Mouse (Mus musculus) stomach, embryonic 15.5 days (tissue): ENCODE data around the gene Tacc2. TPM values are rescaled to one million over a fixed set of nuclear protein-coding genes. Genes with fewer than 3 reads are reported as not detected.
"Not testable (repeated sequence)": the region's sequence is repeated elsewhere in the genome, so short reads cannot be mapped to it uniquely, and the experiment has no call there.

Experiments
- ATAC-seq: fragments of 200-750 bp; cut with Nextera tagmentation; 2 replicates; pipeline ENCODE4 v1.8.0; 2017; ENCODE audit warnings: low read depth, moderate number of reproducible peaks, moderate TSS enrichment; ENCODE audit not compliant: insufficient read depth, low FRiP score
- H3K27ac ChIP-seq: fragments of 300-500 bp; sonication (generic); 2 replicates; pipeline ENCODE4 v1.5.1; 2015; ENCODE audit warnings: mild to moderate bottlenecking, inconsistent platforms
- H3K27me3 ChIP-seq: fragments of 300-500 bp; sonication (generic); replicated peaks from 2 replicates; pipeline ENCODE4 v1.6.1; 2015; ENCODE audit warnings: inconsistent platforms
- H3K36me3 ChIP-seq: fragments of 300-500 bp; sonication (generic); 2 replicates; pipeline ENCODE4 v1.6.1; 2015; ENCODE audit warnings: inconsistent platforms
- H3K4me1 ChIP-seq: fragments of 300-500 bp; sonication (generic); 2 replicates; pipeline ENCODE4 v1.6.1; 2015; ENCODE audit warnings: inconsistent platforms
- H3K4me2 ChIP-seq: fragments of 300-500 bp; sonication (generic); 2 replicates; pipeline ENCODE4 v1.6.1; 2015; ENCODE audit warnings: mild to moderate bottlenecking, inconsistent platforms
- H3K4me3 ChIP-seq: fragments of 300-500 bp; sonication (generic); replicated peaks from 2 replicates; pipeline ENCODE4 v1.5.1; 2015; ENCODE audit warnings: inconsistent platforms
- H3K9ac ChIP-seq: fragments of 300-500 bp; sonication (generic); 2 replicates; pipeline ENCODE4 v1.6.1; 2015; ENCODE audit warnings: inconsistent platforms
- H3K9me3 ChIP-seq: fragments of 300-500 bp; sonication (generic); 2 replicates; pipeline ENCODE4 v1.6.1; 2016; ENCODE audit warnings: inconsistent platforms
- WGBS: fragments of 180-500 bp; shearing (Covaris S2); methylation state at CpG from one replicate; pipeline ENCODE4 v1.1.7; 2015; 5-methylcytosine and 5-hydroxymethylcytosine counted together
- polyA plus RNA-seq: library from polyadenylated mRNA; unstranded; fragments of >200 nt; fragmentation: Nextera tagmentation; extraction: Ambion mirVana; gene quantifications from 2 replicates; pipeline ENCODE4 v1.2.1, GENCODE M21; 2015

The Tacc2 gene
- polyA plus RNA-seq, 1 experiment from 2014 or later: 21.4 TPM

DNA sequence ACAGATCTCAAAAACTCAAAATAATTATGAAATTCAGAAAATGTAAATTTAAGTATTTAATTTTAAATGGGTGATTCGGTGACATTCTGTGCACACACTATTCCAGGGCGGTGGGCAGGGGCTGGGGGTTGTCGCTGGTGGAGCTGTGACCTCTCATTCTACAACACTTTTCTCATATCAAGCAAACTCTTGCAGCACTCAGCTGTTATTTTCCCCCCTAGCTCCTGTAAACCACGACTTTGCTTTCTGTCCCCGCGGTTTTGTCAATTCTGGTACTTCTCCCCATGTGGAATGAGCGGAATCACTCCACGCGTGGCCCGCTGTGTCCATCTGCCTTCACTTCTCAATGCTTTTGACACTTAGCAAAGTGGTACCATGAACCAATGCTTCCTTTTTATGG, 3.5 kb upstream of the Tacc2 start:
- no peak overlapping the region for H3K4me3 ChIP-seq
- H3K4me2 ChIP-seq: no peak overlapping the region
- H3K27me3 ChIP-seq: no peaks in the 10 kb centered on the region
- peak overlapping the region; percentile 78; the same call in 1 of the 2 replicates for H3K27ac ChIP-seq
- 92% methylated on average over 10 of the region's 10 CpGs for WGBS
- ATAC-seq: no peak
- H3K9ac ChIP-seq: no peak overlapping the region
- H3K36me3 ChIP-seq: no peaks in the 10 kb centered on the region
- 0 out of 2 replicates have a peak, but pooled peaks cover 10% of the 10 kb centered on the region for H3K4me1 ChIP-seq
- H3K9me3 ChIP-seq: no peaks in the 10 kb centered on the region

DNA sequence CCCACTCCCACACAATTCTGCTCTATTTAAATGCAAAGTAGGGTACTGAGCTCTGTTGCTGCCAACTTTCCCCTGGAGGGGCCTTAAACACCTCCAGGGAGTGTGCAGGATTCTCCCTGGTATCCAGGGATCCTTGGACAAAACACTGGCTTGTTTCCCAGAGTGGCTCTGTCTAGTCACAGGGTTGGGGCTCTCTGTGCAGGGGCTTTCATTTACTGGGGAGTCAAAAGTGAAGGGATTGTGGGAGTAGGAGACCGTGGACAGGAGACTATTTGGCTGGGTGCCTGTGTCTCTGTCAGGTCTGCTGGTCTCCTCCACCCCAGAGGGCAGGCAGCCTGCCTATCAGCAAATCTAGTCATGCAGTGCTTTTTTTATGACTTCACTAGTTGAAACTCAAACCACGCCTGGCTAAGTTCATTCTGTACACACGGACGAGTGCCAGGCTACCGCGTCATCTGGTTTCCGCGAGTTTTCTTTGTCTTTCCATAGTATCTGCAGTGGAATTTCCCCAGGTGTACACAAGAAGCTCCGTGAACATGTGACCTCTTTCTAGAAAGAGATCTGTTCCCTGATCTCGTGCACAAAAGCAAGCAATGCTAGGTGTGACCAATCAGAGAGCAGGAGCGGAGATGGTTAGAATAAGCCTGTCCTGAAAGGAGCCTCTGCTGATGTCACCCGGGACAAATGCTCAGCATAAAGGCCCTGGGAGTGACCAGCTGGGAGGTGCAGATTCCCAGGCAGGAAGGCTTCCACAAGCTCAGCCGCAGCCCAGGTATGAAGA, 2.8 kb upstream of the Tacc2 start:
- peak overlapping the region; percentile 35 for H3K4me2 ChIP-seq
- no peaks in the 10 kb centered on the region for H3K27me3 ChIP-seq
- H3K4me1 ChIP-seq: 0 out of 2 replicates have a peak, but pooled peaks cover 6% of the 10 kb centered on the region
- peak overlapping the region; percentile 78 for H3K27ac ChIP-seq
- peak; percentile 76 for ATAC-seq
- whole genome bisulfite sequencing: 42% methylated on average over 13 of the region's 13 CpGs
- H3K9ac ChIP-seq: no peak overlapping the region
- H3K36me3 ChIP-seq: no peaks in the 10 kb centered on the region
- H3K4me3 ChIP-seq: no peak overlapping the region
- no peaks in the 10 kb centered on the region for H3K9me3 ChIP-seq

DNA sequence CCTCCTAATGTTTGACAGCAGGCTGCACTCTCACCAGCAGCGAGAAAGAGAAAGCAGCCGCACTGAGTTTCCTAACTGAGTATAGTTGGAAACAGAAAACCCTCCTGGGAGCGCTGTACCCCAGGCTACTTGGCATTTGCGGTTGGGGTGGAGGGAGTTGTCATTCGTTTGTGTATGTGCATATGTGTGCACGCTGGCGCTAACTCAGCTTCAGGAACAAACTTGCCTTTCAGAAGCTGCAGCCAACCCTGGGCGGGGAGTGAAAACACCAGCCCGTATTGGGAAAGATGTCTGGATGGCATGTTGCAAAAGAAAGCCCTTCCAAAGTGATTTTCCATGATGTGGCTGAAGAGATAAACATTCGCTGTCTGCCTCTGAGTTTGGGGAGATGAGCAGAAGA, 257 bp upstream of the Tacc2 start:
- Histone ChIP-seq H3K4me2 (peak overlapping the region; percentile 52), H3K9me3 (no peaks in the 10 kb centered on the region), H3K4me3 (peak overlapping the region; percentile 26), H3K27ac (peak overlapping the region; percentile 57; the same call in 1 of the 2 replicates), H3K4me1 (0 out of 2 replicates have a peak, but pooled peaks cover 6% of the 10 kb centered on the region), H3K36me3 (no peaks in the 10 kb centered on the region), H3K9ac (peak overlapping the region; percentile 32; the same call in 1 of the 2 replicates), H3K27me3 (no peaks in the 10 kb centered on the region)
- 17% methylated on average over 10 of the region's 10 CpGs for WGBS
- no peak for ATAC-seq

DNA sequence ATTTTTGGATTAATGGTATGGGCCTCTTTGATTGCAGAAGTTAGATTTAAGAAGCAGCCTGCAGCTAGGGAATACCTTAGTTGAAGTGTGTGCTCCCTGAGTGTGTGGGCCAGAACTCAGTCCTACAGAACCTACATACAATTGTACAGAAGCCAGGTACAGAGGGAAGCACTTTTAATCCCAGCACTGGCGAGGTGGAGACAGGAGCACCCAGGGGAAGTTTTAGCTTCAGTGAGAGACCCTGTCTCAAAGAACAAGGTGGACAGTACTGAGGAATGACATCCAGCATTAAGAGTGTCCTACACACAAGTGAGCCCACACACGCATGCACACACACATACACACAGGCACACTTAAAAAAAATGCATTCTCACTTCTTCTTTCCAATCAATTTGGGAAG, 828 bp downstream of the Tacc2 start:
- Histone ChIP-seq H3K27me3 (no peaks in the 10 kb centered on the region), H3K4me3 (no peak overlapping the region), H3K4me2 (no peak overlapping the region), H3K27ac (peak overlapping the region; percentile 37; the same call in 1 of the 2 replicates), H3K36me3 (no peaks in the 10 kb centered on the region), H3K9me3 (no peaks in the 10 kb centered on the region), H3K4me1 (0 out of 2 replicates have a peak, but pooled peaks cover 6% of the 10 kb centered on the region), H3K9ac (no peak overlapping the region)
- WGBS: 89% methylated on average over 2 of the region's 2 CpGs
- ATAC-seq: no peak

DNA sequence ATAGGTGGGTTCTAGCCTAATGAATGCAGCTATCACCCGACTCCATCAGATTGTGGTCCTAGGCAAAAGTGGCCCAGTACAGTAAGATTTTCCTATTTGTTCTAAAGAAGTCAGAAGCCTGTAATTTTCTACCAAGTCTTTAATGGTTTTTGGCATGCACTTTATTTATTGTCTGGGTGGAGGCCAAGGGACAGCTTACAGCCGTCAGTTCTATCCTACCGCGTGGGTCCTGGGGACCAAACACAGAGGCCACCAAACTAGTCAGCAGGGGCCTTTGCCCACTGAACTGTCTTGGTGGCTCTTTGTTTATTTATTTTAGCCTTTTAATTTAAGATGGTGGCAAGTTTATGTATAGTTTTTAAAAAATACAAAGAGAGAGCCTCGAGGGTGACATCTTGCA, 1.4 kb downstream of the Tacc2 start:
- no peak for ATAC-seq
- Histone ChIP-seq H3K9me3 (no peaks in the 10 kb centered on the region), H3K4me1 (0 out of 2 replicates have a peak, but pooled peaks cover 6% of the 10 kb centered on the region), H3K27me3 (no peaks in the 10 kb centered on the region), H3K9ac (no peak overlapping the region), H3K36me3 (no peaks in the 10 kb centered on the region), H3K4me2 (no peak overlapping the region), H3K27ac (no peak overlapping the region), H3K4me3 (no peak overlapping the region)
- WGBS: 52% methylated on average over 5 of the region's 5 CpGs

DNA sequence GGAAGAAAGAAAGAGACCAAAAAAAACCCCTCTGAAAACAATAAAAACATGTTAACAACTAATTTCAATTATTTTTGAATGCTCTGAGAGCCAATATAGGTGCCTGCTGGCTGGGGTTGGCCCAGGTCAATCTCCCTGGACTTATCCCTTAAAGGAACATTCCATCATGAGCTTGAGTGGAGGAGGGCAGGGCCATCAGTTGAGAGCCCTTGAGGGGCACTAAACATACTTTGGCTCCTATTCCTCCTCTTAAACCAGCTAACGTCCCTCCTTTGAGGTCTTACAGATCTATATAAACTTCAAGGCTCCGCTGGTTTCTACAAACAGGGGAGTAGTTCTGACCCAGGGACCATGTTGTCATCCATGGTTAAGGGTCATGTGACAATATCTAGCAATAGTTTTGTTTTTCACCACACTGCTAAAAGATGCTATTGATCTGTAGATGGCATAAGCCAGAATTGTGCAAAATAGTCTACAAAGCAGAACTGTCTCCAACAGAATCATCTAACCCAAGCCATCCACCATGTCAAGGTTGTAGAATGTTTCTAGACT, 9.4 kb downstream of the Tacc2 start:
- H3K9ac ChIP-seq: no peak overlapping the region
- no peaks in the 10 kb centered on the region for H3K9me3 ChIP-seq
- H3K4me3 ChIP-seq: no peak overlapping the region
- H3K4me2 ChIP-seq: no peak overlapping the region
- no peaks in the 10 kb centered on the region for H3K27me3 ChIP-seq
- no peak overlapping the region for H3K27ac ChIP-seq
- no peak for ATAC-seq
- H3K4me1 ChIP-seq: 0 out of 2 replicates have a peak, but pooled peaks cover 4% of the 10 kb centered on the region
- H3K36me3 ChIP-seq: no peaks in the 10 kb centered on the region
- 71% methylated on average over 2 of the region's 2 CpGs for WGBS

DNA sequence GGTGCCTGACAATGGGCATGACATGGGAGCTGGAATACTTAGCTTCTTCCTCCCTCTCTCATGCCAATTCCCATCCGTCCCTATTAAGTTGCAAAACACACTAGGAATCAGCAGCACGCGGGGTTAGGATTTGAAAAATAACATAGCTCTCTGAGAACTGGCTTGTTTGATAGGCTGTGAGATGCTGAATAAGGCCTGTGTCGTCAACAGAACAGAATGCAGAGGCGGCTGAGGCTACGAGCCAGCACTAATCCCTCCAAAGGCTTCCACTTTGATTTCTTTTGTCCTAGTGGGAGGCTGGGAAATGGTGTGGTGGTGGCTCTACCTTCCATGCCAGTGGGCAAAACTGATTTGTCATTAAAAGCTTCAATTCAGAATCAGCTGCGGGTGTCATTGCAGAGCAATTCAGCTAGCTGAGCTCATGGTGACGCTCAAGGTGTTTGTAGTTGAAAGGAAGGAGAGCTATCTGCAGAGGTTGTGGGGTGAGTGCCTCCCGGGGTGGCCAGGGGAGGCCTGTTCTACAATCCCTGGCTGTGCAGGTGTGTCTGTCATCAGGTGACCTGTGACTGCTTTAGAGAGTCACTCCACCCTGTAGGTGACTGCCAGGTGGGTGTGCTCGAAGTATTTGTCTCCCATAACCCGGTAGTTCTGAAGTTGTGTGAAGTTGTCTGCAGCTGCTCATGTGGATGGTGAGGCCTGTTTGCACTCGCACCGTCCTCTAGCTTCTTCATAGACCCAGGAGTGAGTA, 13.0 kb downstream of the Tacc2 start:
- H3K4me2 ChIP-seq: no peak overlapping the region
- H3K4me3 ChIP-seq: no peak overlapping the region
- 54% methylated on average over 13 of the region's 13 CpGs for WGBS
- peak overlapping the region; percentile 32 for H3K27ac ChIP-seq
- ATAC-seq: no peak
- H3K9ac ChIP-seq: no peak overlapping the region
- H3K4me1 ChIP-seq: 0 out of 2 replicates have a peak, but pooled peaks cover 4% of the 10 kb centered on the region
- H3K27me3 ChIP-seq: no peaks in the 10 kb centered on the region
- no peaks in the 10 kb centered on the region for H3K9me3 ChIP-seq
- H3K36me3 ChIP-seq: no peaks in the 10 kb centered on the region

DNA sequence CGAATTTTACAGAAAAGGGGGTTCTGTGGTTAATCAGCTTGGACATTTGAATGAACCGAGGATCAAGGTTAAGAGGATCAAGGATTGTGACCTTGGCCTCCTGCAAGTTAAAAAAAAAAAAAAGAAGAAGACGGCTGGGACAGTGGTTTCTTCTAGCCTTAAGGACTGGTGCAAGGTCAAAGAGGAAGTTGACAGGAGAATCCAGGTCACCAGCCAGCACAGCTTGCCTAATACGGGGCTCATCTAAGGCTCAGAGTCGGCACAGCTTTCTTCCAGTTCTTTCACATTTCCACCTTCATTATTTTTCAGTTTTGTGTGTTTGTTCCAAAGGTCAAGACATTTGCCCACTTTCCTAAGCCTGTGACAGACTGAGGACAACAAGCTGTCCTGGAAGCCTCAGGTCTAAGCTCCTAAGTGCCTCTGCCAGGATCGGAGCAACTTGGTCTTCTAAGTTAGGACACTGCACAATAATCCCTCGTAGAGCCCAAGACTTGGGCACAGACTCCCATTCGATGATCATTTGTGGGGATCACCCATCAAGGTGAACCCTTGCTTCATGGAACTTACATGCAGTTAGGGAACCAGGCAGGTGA, 13.7 kb downstream of the Tacc2 start:
- H3K4me2 ChIP-seq: no peak overlapping the region
- no peaks in the 10 kb centered on the region for H3K27me3 ChIP-seq
- no peak overlapping the region for H3K4me3 ChIP-seq
- no peak for ATAC-seq
- H3K9me3 ChIP-seq: no peaks in the 10 kb centered on the region
- WGBS: 57% methylated on average over 8 of the region's 8 CpGs
- H3K36me3 ChIP-seq: no peaks in the 10 kb centered on the region
- H3K27ac ChIP-seq: peak overlapping the region; percentile 32; the same call in 1 of the 2 replicates
- H3K4me1 ChIP-seq: 0 out of 2 replicates have a peak, but pooled peaks cover 4% of the 10 kb centered on the region
- H3K9ac ChIP-seq: no peak overlapping the region

DNA sequence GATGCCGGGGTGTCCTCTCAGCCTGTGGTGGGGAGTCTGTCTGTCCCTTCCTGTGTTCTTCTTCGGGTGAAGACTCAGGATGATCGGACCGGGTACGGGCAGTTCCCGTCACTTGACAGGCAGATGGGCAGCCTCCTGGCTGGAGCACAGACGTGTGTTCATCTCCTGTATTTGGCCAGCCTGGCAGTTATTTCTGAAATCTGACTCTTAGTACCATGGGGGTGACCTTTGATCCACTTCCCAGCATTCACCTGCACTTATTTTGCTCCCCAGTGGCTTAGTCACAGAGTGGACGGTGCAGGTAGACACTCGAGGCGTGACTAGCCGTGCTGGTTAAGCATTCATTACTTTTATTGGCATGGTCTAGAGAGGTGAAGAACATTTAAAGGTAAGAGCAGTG, 15.7 kb downstream of the Tacc2 start:
- ATAC-seq: peak; percentile 29; the same call in 1 of the 2 replicates
- H3K36me3 ChIP-seq, H3K9me3 ChIP-seq: not testable (repeated sequence)

DNA sequence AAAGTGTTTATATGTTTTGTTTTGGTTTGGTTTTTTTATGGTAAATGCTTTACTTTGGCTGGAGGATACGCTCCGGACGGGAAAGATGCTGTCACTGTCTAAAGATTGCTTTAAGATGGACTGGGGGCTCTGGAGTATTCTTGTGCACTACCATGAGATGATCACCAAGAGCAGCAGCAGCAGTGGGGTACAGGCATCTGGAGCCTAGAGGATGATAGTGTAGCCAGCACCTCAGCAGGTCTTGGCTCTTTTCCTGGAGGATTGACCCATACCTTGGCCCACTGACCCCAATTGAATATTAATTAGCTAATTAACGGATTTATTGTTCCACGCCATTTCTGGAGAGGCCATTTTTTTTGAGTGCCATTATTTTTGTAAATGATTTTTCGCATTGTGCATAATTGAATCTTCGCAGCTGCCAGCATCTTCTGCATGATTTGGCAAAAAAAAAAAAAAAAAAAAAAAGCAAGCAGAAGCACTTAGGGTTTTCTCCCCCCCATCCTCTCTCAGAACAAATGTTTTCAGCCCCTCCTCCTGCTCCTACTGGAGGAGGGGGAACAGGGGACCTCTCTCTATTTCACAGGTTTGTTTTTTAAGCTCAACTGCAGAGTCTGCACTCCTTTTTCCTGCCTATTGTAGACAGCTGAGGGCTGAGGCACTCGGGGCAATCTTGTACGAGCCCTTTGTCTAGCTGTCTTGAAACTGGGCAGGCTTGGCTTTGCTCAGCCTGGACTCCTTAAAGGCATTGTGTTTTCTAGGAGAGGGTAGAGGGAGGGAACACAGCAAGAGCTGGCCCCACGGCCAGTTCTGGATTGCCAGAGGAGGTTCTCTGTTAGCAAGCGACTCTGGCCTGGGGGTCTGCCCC, 16.4 kb downstream of the Tacc2 start:
- not testable (repeated sequence) for ATAC-seq, H3K4me1 ChIP-seq, H3K4me3 ChIP-seq, H3K27me3 ChIP-seq, H3K9me3 ChIP-seq, H3K36me3 ChIP-seq, H3K27ac ChIP-seq, H3K9ac ChIP-seq, H3K4me2 ChIP-seq
- 69% methylated on average over 8 of the region's 11 CpGs for WGBS

More for the DNA sequence above, 15.7 kb downstream of the Tacc2 start:
- not testable (repeated sequence) for H3K4me3 ChIP-seq, H3K9ac ChIP-seq, H3K27ac ChIP-seq, H3K27me3 ChIP-seq, H3K4me2 ChIP-seq, H3K4me1 ChIP-seq
- no CpG with 5 or more reads among the region's 11 CpGs for WGBS
